Mouse (Mus musculus) CH12.LX (cell line): ENCODE measurements around the gene Dclk1. TPM values are rescaled to one million over a fixed set of nuclear protein-coding genes. Genes with fewer than 3 reads are reported as not detected.

Experiments used
- DNase-seq: peaks from one replicate; pipeline ENCODE4 v3.0.0-alpha.2; 2013; ENCODE audit errors: extremely low read depth
- H3K27ac ChIP-seq: 2 replicates; pipeline ENCODE4 v1.5.1; 2012; ENCODE audit warnings: low read depth, mild to moderate bottlenecking, control low read depth, moderate library complexity; ENCODE audit not compliant: insufficient read depth
- H3K27me3 ChIP-seq: replicated peaks from 2 replicates; pipeline ENCODE3; 2012; ENCODE audit warnings: inconsistent platforms
- H3K36me3 ChIP-seq, 2 experiments: replicated peaks in 1 of 2; 2 replicates each; pipeline versions ENCODE3 to v1.6.1; 2012; ENCODE audit warnings: inconsistent platforms in 1 of 2, low read length in 1 of 2, mild to moderate bottlenecking in 1 of 2, mixed read lengths in 1 of 2, moderate library complexity in 1 of 2; ENCODE audit not compliant: control insufficient read depth in 1 of 2, insufficient read depth in 1 of 2
- H3K4me1 ChIP-seq, 2 experiments: 2 replicates each; pipeline ENCODE4 v1.6.1; 2012; ENCODE audit warnings: inconsistent platforms in 1 of 2, moderate library complexity in 1 of 2; ENCODE audit not compliant: insufficient read depth in 2 of 2, control insufficient read depth in 1 of 2
- H3K4me2 ChIP-seq: 2 replicates; pipeline ENCODE4 v1.6.1; 2012; ENCODE audit warnings: low read depth, mild to moderate bottlenecking, control low read depth; ENCODE audit not compliant: poor library complexity, insufficient read depth, severe bottlenecking
- H3K4me3 ChIP-seq, 3 experiments: fragments of 150-350 bp in 1 of 3; sonication (generic) in 1 of 3; replicated peaks in 1 of 3; 2 replicates each; pipeline versions ENCODE3 to v1.5.1; 2011 to 2012; ENCODE audit warnings: low read depth in 2 of 3, low read length in 2 of 3, mild to moderate bottlenecking in 2 of 3, moderate library complexity in 2 of 3, control low read depth in 1 of 3, improper control_type of control experiment in 1 of 3, inconsistent platforms in 1 of 3, mixed read lengths in 1 of 3; ENCODE audit not compliant: poor library complexity in 1 of 3
- H3K79me2 ChIP-seq: replicated peaks from 2 replicates; pipeline ENCODE4 v1.6.1; 2012; ENCODE audit warnings: mild to moderate bottlenecking, moderate library complexity; ENCODE audit not compliant: control insufficient read depth, poor library complexity, insufficient read depth, severe bottlenecking; ENCODE audit errors: extremely low read depth
- H3K9ac ChIP-seq: 2 replicates; pipeline ENCODE4 v1.6.1; 2012; ENCODE audit warnings: low read depth, mild to moderate bottlenecking, control low read depth, moderate library complexity; ENCODE audit not compliant: insufficient read depth
- H3K9me3 ChIP-seq: replicated peaks from 2 replicates; pipeline ENCODE3; 2012; ENCODE audit warnings: low read length, inconsistent platforms, mixed read lengths
- BHLHE40 ChIP-seq: IDR thresholded peaks from 2 replicates; pipeline ENCODE4 v1.6.1; 2011; ENCODE audit warnings: mild to moderate bottlenecking, low read depth, low read length, improper control_type of control experiment
- CHD1 ChIP-seq: IDR thresholded peaks from 2 replicates; pipeline ENCODE4 v1.6.1; 2012; ENCODE audit warnings: low read depth, low read length, improper control_type of control experiment, inconsistent platforms
- CHD2 ChIP-seq: IDR thresholded peaks from 2 replicates; pipeline ENCODE4 v1.6.1; 2011; ENCODE audit warnings: low read length, improper control_type of control experiment
- CTCF ChIP-seq, 2 experiments: IDR thresholded peaks in 1 of 2; conservative IDR thresholded peaks in 1 of 2; 2 replicates each; pipeline ENCODE4 v1.5.1; 2011 to 2012; ENCODE audit warnings: low read depth in 2 of 2, low read length in 2 of 2, improper control_type of control experiment in 1 of 2, inconsistent platforms in 1 of 2, mild to moderate bottlenecking in 1 of 2, moderate library complexity in 1 of 2
- EP300 ChIP-seq: IDR thresholded peaks from 2 replicates; pipeline ENCODE4 v1.6.1; 2011; ENCODE audit warnings: low read length, improper control_type of control experiment
- JUND ChIP-seq: conservative IDR thresholded peaks from 2 replicates; pipeline ENCODE4 v1.6.1; 2011; ENCODE audit warnings: low read depth, low read length, improper control_type of control experiment
- KAT2A ChIP-seq: IDR thresholded peaks from 2 replicates; pipeline ENCODE4 v1.6.1; 2012; ENCODE audit warnings: low read length, improper control_type of control experiment, inconsistent platforms; ENCODE audit not compliant: insufficient replicate concordance
- MAFK ChIP-seq: IDR thresholded peaks from 2 replicates; pipeline ENCODE4 v1.6.1; 2011; ENCODE audit warnings: low read length, improper control_type of control experiment; ENCODE audit not compliant: insufficient replicate concordance
- MAX ChIP-seq: IDR thresholded peaks from 2 replicates; pipeline ENCODE4 v1.6.1; 2011; ENCODE audit warnings: low read length, improper control_type of control experiment
- MAZ ChIP-seq: IDR thresholded peaks from 2 replicates; pipeline ENCODE4 v1.6.1; 2012; ENCODE audit warnings: low read depth, mild to moderate bottlenecking, inconsistent platforms, low read length, improper control_type of control experiment, moderate library complexity
- MYC ChIP-seq: IDR thresholded peaks from 2 replicates; pipeline ENCODE4 v1.6.1; 2011; ENCODE audit warnings: low read depth, mild to moderate bottlenecking, improper control_type of control experiment, low read length
- POLR2A ChIP-seq: IDR thresholded peaks from 2 replicates; pipeline ENCODE4 v1.6.1; 2011; ENCODE audit warnings: low read depth, mild to moderate bottlenecking, improper control_type of control experiment, low read length
- POLR2AphosphoS2 ChIP-seq: IDR thresholded peaks from 2 replicates; pipeline ENCODE4 v1.6.1; 2011; ENCODE audit warnings: low read depth, low read length, improper control_type of control experiment
- RAD21 ChIP-seq: IDR thresholded peaks from 2 replicates; pipeline ENCODE4 v1.6.1; 2011; ENCODE audit warnings: low read depth, mild to moderate bottlenecking, low read length, improper control_type of control experiment, moderate library complexity
- SIN3A ChIP-seq: IDR thresholded peaks from 2 replicates; pipeline ENCODE4 v1.6.1; 2012; ENCODE audit warnings: low read length, improper control_type of control experiment, inconsistent platforms
- UBTF ChIP-seq: IDR thresholded peaks from 2 replicates; pipeline ENCODE4 v1.6.1; 2012; ENCODE audit warnings: low read depth, mild to moderate bottlenecking, inconsistent platforms, low read length, improper control_type of control experiment, moderate library complexity
- USF1 ChIP-seq: IDR thresholded peaks from 2 replicates; pipeline ENCODE4 v1.6.1; 2014; ENCODE audit warnings: low read depth, mild to moderate bottlenecking, inconsistent platforms, low read length, improper control_type of control experiment
- USF2 ChIP-seq: conservative IDR thresholded peaks from 2 replicates; pipeline ENCODE4 v1.6.1; 2011; ENCODE audit warnings: low read depth, low read length, improper control_type of control experiment
- ZC3H11A ChIP-seq: IDR thresholded peaks from 2 replicates; pipeline ENCODE4 v1.6.1; 2012; ENCODE audit warnings: low read depth, mild to moderate bottlenecking, inconsistent platforms, low read length, improper control_type of control experiment
- ZMIZ1 ChIP-seq: IDR thresholded peaks from 2 replicates; pipeline ENCODE4 v1.6.1; 2012; ENCODE audit warnings: low read depth, mild to moderate bottlenecking, inconsistent platforms, low read length, improper control_type of control experiment
- ZNF384 ChIP-seq: IDR thresholded peaks from 2 replicates; pipeline ENCODE4 v1.6.1; 2012; ENCODE audit warnings: low read depth, low read length, improper control_type of control experiment, inconsistent platforms
- dilution Hi-C: fragments of 300-500 bp; cut with MboI; formaldehyde crosslinking; loops from 2 replicates; pipeline ENCODE4 v1.14.3; 2020; ENCODE audit warnings: low sequenced_read_pairs; ENCODE audit not compliant: extremely low pct_unique_long_range_greater_than_20kb, extremely low pct_ligation_motif_present
- in situ Hi-C: fragments of 300-500 bp; cut with MboI; formaldehyde crosslinking; loops from 3 replicates; pipeline ENCODE4 v1.14.3; 2019; ENCODE audit warnings: low sequenced_read_pairs, low pct_ligation_motif_present, low pct_unique_long_range_greater_than_20kb, mixed read lengths
- polyA plus RNA-seq: library from polyadenylated mRNA; unstranded; fragments of >175 nt; gene quantifications from 2 replicates; pipeline ENCODE4 v1.2.1, GENCODE M21; 2012; ENCODE audit warnings: low read depth; ENCODE audit not compliant: insufficient read length
- total RNA-seq, 2 experiments: library from RNA; depleted of rRNA; stranded (reverse); fragments of 300-350 nt in 1 of 2; fragments of >200 nt in 1 of 2; gene quantifications; 2 replicates each; pipeline ENCODE4 v1.2.3; 2012 to 2014

Dclk1 gene
- total and polyA plus RNA-seq, 3 experiments: not detected

- dilution Hi-C loops: no loop called here
- H3K27me3 ChIP-seq: no peaks in the 10 kb centered on the region
- in situ Hi-C loops: no loop called here
These were observed 313.7 kb downstream of the Dclk1 start for GRCm38 (mm10) chr3:55555848-55556247.

GRCm38 (mm10) chr3:55558570-55558969 lies 316.4 kb downstream of the Dclk1 start:
- Histone ChIP-seq H3K79me2 (no peaks in the 10 kb centered on the region), H3K9ac (no peak overlapping the region), H3K4me3 (no peak overlapping the region), H3K4me1 (no peaks in the 10 kb centered on the region), H3K27me3 (no peaks in the 10 kb centered on the region), H3K27ac (no peak overlapping the region), H3K36me3 (no peaks in the 10 kb centered on the region), H3K9me3 (peaks cover 52% of the 10 kb centered on the region), H3K4me2 (no peak overlapping the region)
- no peak for TF ChIP-seq CHD2
- dilution Hi-C loops: no loop called here
- no peak for DNase-seq
- in situ Hi-C loops: no loop called here

More at GRCm38 (mm10) chr3:55555848-55556247, 313.7 kb downstream of the Dclk1 start:
- H3K4me2 ChIP-seq: no peak overlapping the region
- peaks cover 64% of the 10 kb centered on the region for H3K9me3 ChIP-seq
- no peaks in the 10 kb centered on the region for H3K36me3 ChIP-seq
- H3K9ac ChIP-seq: no peak overlapping the region
- no peaks in the 10 kb centered on the region for H3K79me2 ChIP-seq
- TF ChIP-seq USF1 (no peak), USF2 (no peak), BHLHE40 (no peak), EP300 (no peak), SIN3A (no peak), ZNF384 (no peak), MYC (no peak), RAD21 (no peak), MAX (no peak)
- TF ChIP-seq, all 38 proteins: peak for 0
- no peak for DNase-seq
- no peak overlapping the region for H3K27ac ChIP-seq
- no peaks in the 10 kb centered on the region for H3K4me1 ChIP-seq
- no peak overlapping the region for H3K4me3 ChIP-seq

- H3K4me2 ChIP-seq: no peak overlapping the region
- no peaks in the 10 kb centered on the region for H3K4me1 ChIP-seq
- no peaks in the 10 kb centered on the region for H3K79me2 ChIP-seq
- no peak overlapping the region for H3K9ac ChIP-seq
- DNase-seq: no peak
- dilution Hi-C loops: no loop called here
- in situ Hi-C loops: no loop called here
- no peaks in the 10 kb centered on the region for H3K36me3 ChIP-seq
- no peaks in the 10 kb centered on the region for H3K27me3 ChIP-seq
- no peak for TF ChIP-seq MAZ
- TF ChIP-seq USF1: no peak
- TF ChIP-seq USF2: no peak
- TF ChIP-seq BHLHE40: no peak
- no peak for TF ChIP-seq ZMIZ1
- TF ChIP-seq CTCF (conservative IDR thresholded peaks at IDR 0.05 in 1 of 2, IDR thresholded peaks at IDR 0.05 in 1 of 2; ENCODE audit: low read depth in 2 of 2, low read length in 2 of 2): no peak
- TF ChIP-seq EP300: no peak
- no peak for TF ChIP-seq POLR2AphosphoS2
- no peak for TF ChIP-seq UBTF
- no peak for TF ChIP-seq ZC3H11A
- TF ChIP-seq CHD1: no peak
- no peak for TF ChIP-seq KAT2A
- TF ChIP-seq JUND: no peak
- TF ChIP-seq MAFK: no peak
- TF ChIP-seq POLR2A: no peak
- H3K4me3 ChIP-seq: no peak overlapping the region
- H3K27ac ChIP-seq: no peak overlapping the region
- H3K9me3 ChIP-seq: peaks cover 70% of the 10 kb centered on the region
These were observed 325.3 kb downstream of the Dclk1 start for GRCm38 (mm10) chr3:55567476-55567875.
